Mouse (Mus musculus) testis, adult 2 months (tissue): ENCODE results near the gene 2410015M20Rik. TPM values are rescaled to one million over a fixed set of nuclear protein-coding genes. Genes with fewer than 3 reads are reported as not detected.
A peak's percentile ranks its signal among the peaks of the same experiment; 100 is the strongest.

Experiments used
- H3K27ac ChIP-seq: fragments of 200-500 bp; 2 replicates; pipeline ENCODE4 v1.5.1; 2012; ENCODE audit warnings: low read depth, low read length; ENCODE audit not compliant: control insufficient read depth, insufficient read depth
- H3K27me3 ChIP-seq: fragments of 200-500 bp; 2 replicates; pipeline ENCODE4 v1.6.1; 2012; ENCODE audit warnings: mild to moderate bottlenecking, low read length, moderate library complexity; ENCODE audit not compliant: control insufficient read depth, insufficient read depth
- H3K36me3 ChIP-seq: fragments of 200-500 bp; 2 replicates; pipeline ENCODE4 v1.6.1; 2012; ENCODE audit warnings: mild to moderate bottlenecking, low read length; ENCODE audit not compliant: control insufficient read depth, insufficient read depth
- H3K4me1 ChIP-seq: fragments of 200-500 bp; 2 replicates; pipeline ENCODE4 v1.6.1; 2012; ENCODE audit warnings: low read length; ENCODE audit not compliant: control insufficient read depth, insufficient read depth
- H3K4me3 ChIP-seq: fragments of 200-500 bp; 2 replicates; pipeline ENCODE4 v1.5.1; 2012; ENCODE audit warnings: low read depth, mild to moderate bottlenecking, low read length, moderate library complexity, mixed read lengths; ENCODE audit not compliant: control insufficient read depth
- CTCF ChIP-seq: fragments of 200-500 bp; IDR thresholded peaks from 2 replicates; pipeline ENCODE4 v1.5.1; 2012; ENCODE audit warnings: low read depth, mild to moderate bottlenecking, inconsistent platforms, low read length, moderate library complexity; ENCODE audit not compliant: control insufficient read depth, insufficient read depth, insufficient replicate concordance
- POLR2A ChIP-seq: fragments of 200-500 bp; IDR thresholded peaks from 2 replicates; pipeline ENCODE4 v1.6.1; 2012; ENCODE audit warnings: low read depth, mild to moderate bottlenecking, inconsistent platforms, low read length, moderate library complexity; ENCODE audit not compliant: control insufficient read depth
- polyA plus RNA-seq: library from polyadenylated mRNA; depleted of rRNA; stranded (reverse); fragments of >200 nt; gene quantifications from 2 replicates; pipeline ENCODE4 v1.2.3, GENCODE M21; 2012; rRNA removed

The 2410015M20Rik gene
- polyA plus RNA-seq, 1 experiment = 274 TPM

DNA sequence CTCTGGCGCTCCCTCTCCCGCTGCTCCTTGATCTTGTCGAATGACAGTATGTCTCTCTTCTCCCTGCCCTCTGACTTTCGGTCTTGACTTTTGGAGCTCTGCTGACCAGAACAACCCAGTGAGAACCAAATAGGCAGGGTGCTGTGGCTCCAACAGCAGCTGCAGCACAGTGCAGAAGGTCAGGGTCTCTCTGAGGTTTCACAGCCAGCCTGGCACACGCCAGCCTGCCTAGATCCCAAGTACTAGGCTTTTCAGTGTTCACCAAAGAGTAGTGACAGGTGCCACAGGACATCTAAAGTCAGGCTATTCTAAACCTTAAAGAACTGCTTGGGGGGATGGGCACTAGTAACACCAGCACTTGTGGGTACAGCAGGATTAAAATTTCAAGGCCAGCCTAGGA is 42.7 kb downstream of the 2410015M20Rik start:
- TF ChIP-seq CTCF = no peak
- TF ChIP-seq POLR2A = no peak
- Histone ChIP-seq H3K4me1 (no peaks in the 10 kb centered on the region), H3K27me3 (no peaks in the 10 kb centered on the region), H3K4me3 (no peak overlapping the region), H3K36me3 (peaks cover 3% of the 10 kb centered on the region), H3K27ac (no peak overlapping the region)

DNA sequence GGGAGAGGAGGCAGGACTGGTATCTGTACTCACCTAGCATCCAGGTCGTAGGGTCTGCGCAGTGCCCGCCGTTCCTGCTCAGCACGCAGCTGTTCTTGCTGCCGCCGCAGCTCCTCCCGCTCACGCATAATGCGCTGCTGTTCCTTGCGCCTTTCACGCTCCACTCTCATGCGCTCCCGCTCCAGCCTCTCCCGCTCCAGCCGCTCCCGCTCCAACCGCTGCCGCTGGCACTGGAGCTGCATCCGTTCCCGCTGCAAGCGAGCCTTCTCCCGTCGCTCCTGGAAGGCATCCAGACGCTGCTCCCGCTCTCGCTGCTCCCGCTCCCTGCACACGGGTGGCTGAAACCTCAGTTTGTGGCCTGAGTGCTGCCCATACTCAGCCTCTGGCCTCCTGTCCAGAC is 43.3 kb downstream of the 2410015M20Rik start:
- no peak overlapping the region for H3K4me3 ChIP-seq
- H3K4me1 ChIP-seq = no peaks in the 10 kb centered on the region
- no peak overlapping the region for H3K27ac ChIP-seq
- H3K36me3 ChIP-seq = peaks cover 3% of the 10 kb centered on the region
- no peaks in the 10 kb centered on the region for H3K27me3 ChIP-seq
- TF ChIP-seq CTCF (no peak), POLR2A (no peak)

DNA sequence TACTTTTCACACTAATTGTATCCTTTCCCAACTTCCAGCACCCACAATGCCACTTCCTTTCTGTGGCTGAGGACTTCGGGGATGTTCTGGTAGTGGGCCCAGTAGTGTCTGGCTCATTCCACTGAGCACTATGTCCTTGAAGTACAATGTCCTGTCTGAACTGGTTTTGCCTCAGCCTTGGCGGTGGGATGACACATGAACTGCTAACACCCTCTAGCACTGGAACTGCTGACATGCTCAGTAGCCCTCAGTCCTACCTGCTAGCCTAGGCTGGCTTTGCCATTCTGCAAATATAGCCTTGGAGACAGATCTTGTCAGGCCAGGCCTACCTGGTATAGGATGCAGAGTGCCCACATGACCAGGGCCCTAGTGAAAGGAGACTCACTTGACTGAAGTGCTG is 47.7 kb downstream of the 2410015M20Rik start:
- TF ChIP-seq POLR2A = no peak
- no peak for TF ChIP-seq CTCF
- Histone ChIP-seq H3K4me1 (no peaks in the 10 kb centered on the region), H3K27ac (no peak overlapping the region), H3K27me3 (no peaks in the 10 kb centered on the region), H3K4me3 (no peak overlapping the region), H3K36me3 (no peaks in the 10 kb centered on the region; the same call in none of the 2 replicates)

DNA sequence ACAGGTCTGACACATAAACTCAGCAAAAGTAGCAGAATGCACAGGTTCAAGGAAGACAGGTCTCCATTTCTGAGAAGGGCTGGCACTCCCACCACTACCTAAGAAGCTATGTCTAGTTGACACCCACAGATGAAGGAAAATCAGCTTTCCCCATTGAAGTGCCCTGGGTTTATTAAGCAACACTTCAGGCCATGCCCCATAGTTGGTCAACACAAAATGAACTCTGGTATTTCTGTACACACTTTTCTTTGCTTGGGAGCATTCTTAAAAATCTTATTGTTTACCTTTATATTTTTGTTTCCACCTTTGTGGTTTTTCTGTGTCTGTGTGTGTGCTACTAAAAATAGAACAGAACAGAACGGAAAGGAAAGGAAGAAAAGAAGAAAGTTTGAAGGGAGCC is 49.4 kb downstream of the 2410015M20Rik start:
- Histone ChIP-seq H3K36me3 (no peaks in the 10 kb centered on the region; the same call in none of the 2 replicates), H3K4me1 (no peaks in the 10 kb centered on the region), H3K4me3 (no peak overlapping the region), H3K27me3 (no peaks in the 10 kb centered on the region), H3K27ac (no peak overlapping the region)
- TF ChIP-seq CTCF = no peak
- TF ChIP-seq POLR2A = no peak

DNA sequence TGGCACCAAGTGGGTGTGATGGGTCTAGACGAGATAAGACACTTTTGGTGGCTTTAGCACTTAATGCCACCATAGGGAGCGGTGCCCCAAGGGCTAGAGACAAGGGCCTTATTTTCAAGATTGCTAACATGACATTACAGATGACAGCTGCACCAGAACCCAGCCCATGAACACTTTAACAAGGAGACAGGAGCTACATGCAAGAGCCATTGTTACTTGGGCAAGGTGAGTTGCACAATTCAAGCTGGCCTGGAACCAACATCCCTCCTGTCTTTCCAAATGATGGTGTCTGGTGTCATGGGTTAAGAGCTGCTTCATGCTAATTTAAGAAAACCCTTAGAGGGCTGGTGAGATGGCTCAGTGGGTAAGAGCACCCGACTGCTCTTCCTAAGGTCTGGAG is 50.2 kb downstream of the 2410015M20Rik start:
- no peak overlapping the region for H3K27ac ChIP-seq

DNA sequence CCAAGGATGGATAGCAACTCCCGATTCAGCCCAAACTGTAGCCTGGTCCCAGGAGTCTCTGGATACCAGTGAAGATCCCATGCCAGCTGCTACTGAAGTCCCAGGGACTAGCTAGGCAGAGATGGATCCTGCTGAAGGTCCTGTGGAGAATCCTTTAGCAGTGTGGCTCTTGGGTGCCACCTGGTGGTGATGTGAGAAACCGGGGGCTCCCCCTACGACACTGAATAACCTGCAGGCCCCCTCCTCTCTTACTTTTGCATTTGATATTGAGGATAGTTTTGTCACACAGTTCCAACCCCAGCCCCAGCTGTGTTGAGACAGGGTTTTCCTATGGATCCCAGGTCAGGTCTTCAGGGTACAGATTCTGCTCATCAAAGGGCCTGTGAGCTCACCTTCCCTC is 51.1 kb downstream of the 2410015M20Rik start:
- no peak overlapping the region for H3K4me3 ChIP-seq
- no peaks in the 10 kb centered on the region for H3K4me1 ChIP-seq
- H3K36me3 ChIP-seq = no peaks in the 10 kb centered on the region; the same call in 1 of the 2 replicates
- H3K27ac ChIP-seq = no peak overlapping the region
- TF ChIP-seq POLR2A (no peak), CTCF (peak; percentile 46; the same call in 1 of the 2 replicates)
- no peaks in the 10 kb centered on the region for H3K27me3 ChIP-seq

More for the DNA sequence above, 50.2 kb downstream of the 2410015M20Rik start:
- Histone ChIP-seq H3K4me3 (no peak overlapping the region), H3K27me3 (no peaks in the 10 kb centered on the region), H3K36me3 (no peaks in the 10 kb centered on the region; the same call in none of the 2 replicates), H3K4me1 (no peaks in the 10 kb centered on the region)
- TF ChIP-seq POLR2A (no peak), CTCF (no peak)

Other genes with a start within 250 kb of the 2410015M20Rik start
- 63.4 and 68.8 TPM in 2 replicates for gene Ptprs, start 133.3 kb downstream of the 2410015M20Rik start, polyA plus RNA-seq
- 1,198 and 1,268 TPM in 2 replicates for gene Znrf4, start 97.3 kb downstream of the 2410015M20Rik start, polyA plus RNA-seq
- 2.0 and 2.3 TPM in 2 replicates for gene Gm20219, start 55.4 kb downstream of the 2410015M20Rik start, polyA plus RNA-seq
- gene Safb2, start 25.2 kb downstream of the 2410015M20Rik start, polyA plus RNA-seq = 92.2 and 99.2 TPM in 2 replicates
- 104 and 116 TPM in 2 replicates for gene Safb, start 24.9 kb downstream of the 2410015M20Rik start, polyA plus RNA-seq
- 1,820 and 2,071 TPM in 2 replicates for gene Rpl36, start 3.6 kb upstream of the 2410015M20Rik start, polyA plus RNA-seq
- gene Lonp1, start 17.1 kb upstream of the 2410015M20Rik start, polyA plus RNA-seq = 22.8 and 23.5 TPM in 2 replicates
- 182 and 184 TPM in 2 replicates for gene Catsperd, start 18.4 kb upstream of the 2410015M20Rik start, polyA plus RNA-seq
- gene Ranbp3, start 63.5 kb upstream of the 2410015M20Rik start, polyA plus RNA-seq = 98.4 and 120 TPM in 2 replicates
- 135 and 159 TPM in 2 replicates for gene Ndufa11, start 108.0 kb upstream of the 2410015M20Rik start, polyA plus RNA-seq
- 9.2 and 12.4 TPM in 2 replicates for gene Vmac, start 108.3 kb upstream of the 2410015M20Rik start, polyA plus RNA-seq
- 7.8 and 9.2 TPM in 2 replicates for gene Nrtn, start 147.8 kb upstream of the 2410015M20Rik start, polyA plus RNA-seq
- 29.7 and 31.3 TPM in 2 replicates for gene Dus3l, start 155.0 kb upstream of the 2410015M20Rik start, polyA plus RNA-seq
- gene Prr22, start 160.5 kb upstream of the 2410015M20Rik start, polyA plus RNA-seq = 158 and 194 TPM in 2 replicates
- gene Rfx2, start 221.2 kb upstream of the 2410015M20Rik start, polyA plus RNA-seq = 312 and 332 TPM in 2 replicates